Mouse (Mus musculus): ENCODE measurements at regions not wholly inside any gene's neighbourhood (a gene's known extent, or its start where the extent isn't known, plus 50 kb on each side); places are given as distances from the start of the nearest gene placed in this dataset.

DNA sequence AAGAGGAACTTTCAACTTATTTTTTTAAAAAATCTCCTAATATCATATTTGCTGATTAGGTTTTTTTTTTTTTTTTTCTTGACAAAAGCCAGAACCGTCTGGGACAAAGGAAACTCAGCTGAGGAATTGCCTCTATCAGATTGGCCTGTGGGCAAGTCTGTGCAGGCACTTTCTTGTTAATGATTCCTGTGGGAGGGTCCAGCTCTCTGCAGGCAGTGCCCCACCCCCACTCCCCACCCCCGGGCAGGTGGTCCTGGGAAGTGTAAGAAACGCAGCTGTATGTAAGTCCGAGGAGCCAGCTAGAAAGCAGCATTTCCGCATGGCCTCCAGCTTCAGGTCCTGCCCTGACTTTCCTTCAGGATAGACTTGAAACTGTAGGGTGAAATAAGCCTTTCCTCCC lies 377.7 kb downstream of the Sox2 start:
- no peak for DNase-seq (ENCODE audit: low read depth, low spot score)

DNA sequence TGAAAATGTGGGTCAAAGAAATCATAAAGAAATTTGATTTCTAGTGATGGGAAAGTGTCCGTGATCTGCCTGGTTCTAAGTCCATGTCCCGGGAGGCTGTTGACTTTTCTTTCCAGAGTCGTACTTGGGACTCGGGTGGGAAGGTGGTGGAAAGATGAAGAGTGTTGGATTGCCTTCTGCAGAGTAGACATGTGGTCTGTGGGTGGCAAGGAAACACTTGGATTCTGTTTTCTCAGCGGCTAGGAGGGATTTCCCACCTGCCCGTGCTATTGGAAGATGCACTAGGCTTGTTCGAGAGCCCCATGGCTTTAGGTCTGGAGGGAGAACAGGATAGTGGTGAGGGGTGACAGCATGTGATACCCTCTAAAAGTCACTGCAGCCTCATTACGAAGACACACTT lies 379.7 kb downstream of the Sox2 start:
- no peak for DNase-seq (ENCODE audit: low read depth, low spot score)

DNA sequence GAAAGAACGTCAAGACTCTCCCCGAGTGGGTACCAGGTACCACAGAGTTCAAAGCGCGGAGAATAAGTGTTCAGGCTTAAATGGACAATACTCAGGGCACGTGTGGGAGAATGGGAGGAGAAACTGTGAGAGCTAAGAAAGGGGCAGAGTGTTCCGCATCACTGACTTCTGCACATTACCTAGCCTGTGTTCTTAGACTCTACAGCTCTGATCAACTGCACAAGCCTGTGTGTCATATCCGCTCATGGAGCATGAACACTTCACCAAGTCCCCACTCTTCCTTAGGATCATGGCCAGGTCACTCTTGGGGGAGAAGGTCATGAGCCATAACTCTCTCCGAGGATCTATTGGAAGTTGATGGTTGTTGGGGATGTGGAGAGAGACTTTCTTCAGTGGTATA lies 383.4 kb downstream of the Sox2 start:
- no peak for DNase-seq (ENCODE audit: low read depth, low spot score)

DNA sequence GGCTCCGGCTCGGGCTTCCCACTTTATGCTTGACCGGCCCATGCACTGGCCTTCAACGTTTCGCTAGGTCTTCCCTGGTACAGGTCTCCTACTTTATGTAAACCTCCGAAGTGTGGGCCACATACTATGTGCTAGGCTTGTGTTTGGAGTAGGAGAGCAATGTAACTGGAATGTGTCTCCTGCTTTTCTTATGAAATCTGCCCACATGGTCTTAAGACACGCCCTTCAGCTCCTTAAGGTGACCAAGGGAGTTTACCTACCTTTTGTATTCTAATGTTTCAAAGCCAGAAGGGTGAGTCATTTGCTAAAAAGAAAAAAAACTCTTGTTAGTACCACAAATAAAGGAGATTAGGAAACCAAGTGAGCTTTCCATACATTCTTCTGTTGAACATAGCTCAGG lies 385.0 kb downstream of the Sox2 start:
- DNase-seq (ENCODE audit: low read depth, low spot score), result no peak

DNA sequence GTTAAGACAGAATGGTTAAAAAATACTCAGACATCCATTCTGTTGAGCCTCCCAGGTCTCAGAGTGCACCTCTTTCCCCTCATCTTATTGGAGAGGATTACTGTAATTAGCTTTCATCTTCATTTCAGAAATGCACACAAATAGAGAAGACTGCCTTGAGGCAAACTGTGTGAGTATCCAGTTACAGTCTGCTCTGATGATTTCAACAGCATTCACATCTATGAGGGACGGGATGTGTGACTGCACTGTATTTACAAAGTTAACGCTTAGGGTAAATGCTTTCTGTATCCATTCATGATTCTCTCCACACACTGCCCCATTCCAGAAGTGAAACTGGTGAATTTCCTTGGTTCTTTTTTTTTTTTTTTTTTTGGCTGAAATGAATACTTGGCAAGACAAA lies 393.5 kb downstream of the Sox2 start:
- no peak for DNase-seq (ENCODE audit: low read depth, low spot score)

DNA sequence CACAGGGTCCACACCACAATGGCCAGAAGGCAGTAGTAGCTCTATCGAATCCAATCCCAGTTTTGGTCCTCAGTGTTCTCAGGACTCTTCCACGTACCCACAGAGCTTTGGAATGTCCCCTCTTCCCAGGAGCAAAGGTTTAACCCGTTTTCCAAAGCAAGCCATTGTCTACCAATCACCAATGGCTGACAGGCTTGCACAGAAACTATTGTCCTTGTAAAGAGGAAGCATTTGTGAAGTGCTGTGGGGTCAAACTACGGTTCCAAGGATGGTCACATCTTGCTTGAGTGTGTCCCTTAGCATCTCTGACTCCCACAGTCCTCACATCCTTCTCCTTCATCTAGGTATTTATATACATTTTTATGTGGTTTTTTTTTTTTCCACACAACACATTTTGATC lies 409.2 kb downstream of the Sox2 start:
- no peak for DNase-seq (ENCODE audit: low read depth, low spot score)

DNA sequence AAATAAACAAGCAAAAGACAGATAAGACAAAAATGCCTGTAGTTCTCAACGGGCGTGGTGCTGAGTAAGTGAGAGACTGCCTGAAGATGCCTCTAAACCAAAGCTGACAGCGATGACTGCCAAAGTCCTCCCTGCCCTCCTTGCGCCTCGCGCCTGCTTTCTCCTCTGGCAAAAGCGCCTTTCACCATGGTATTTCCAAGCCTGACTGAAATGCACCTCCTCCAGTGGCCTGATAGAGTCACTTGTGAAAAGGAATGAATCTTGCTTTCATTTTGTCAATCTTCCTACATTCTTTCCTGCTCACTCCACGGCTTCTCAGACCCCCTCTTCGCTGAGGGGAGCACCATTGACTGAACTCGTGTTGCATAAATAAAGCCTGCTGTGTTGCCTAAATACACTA lies 409.8 kb downstream of the Sox2 start:
- no peak for DNase-seq (ENCODE audit: low read depth, low spot score)

DNA sequence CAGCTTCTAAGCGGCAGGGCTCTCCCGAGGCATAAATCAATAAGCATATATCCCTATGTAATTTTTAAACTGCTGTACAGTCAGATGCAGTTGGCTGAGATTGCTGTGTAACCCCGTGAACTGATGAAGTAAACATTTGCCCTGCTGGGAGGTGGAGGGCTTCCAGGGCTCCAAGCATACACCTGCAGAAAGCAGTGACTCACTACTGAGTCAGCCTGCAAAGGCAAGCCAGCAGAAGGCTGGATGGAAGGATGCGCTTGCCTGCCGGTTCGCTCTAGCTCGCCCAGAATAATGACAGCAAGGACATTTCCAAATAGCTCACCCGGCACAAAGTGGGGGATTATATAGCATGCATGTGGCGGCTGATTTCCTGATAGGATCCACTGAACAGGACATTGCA lies 416.6 kb downstream of the Sox2 start:
- no peak for DNase-seq (ENCODE audit: low read depth, low spot score)

DNA sequence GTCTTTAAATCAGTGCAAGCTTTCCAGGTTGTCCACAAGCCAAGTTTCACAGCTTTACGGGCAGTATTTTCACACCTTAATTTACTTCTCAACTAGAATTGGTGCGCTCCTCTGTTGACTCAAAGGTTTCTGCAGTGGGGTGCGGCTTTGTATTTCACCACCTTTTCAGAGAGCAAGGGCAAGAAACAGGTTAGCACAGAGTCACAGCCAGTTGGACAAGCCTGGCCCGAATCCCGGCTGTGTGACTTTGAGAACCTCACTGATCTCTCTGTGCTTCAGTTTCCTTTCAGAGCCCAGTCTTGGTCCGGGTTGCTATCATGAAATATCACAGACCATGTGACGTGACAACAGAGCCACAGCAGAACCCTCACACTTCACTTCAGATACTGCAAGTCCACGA lies 418.4 kb downstream of the Sox2 start:
- no peak for DNase-seq (ENCODE audit: low read depth, low spot score)

DNA sequence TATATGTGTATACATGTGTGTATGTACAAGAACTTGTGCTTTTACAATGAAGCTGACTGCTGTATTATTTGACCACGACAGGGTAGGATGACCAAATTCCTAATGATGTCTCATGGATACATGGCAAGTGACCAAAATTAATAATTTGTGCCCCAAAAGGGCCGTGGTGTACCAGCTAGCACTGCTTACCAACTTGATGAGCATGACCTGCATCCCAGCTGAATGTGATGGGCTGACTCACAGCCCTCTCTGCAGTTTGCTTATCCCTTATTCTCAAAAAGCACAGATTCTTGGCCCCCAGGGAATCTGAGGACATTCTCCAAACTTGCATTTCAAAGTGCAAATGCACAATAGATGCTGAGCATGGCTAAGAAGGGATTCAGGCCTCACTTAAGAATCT lies 420.8 kb downstream of the Sox2 start:
- DNase-seq (ENCODE audit: low read depth, low spot score), result no peak

DNA sequence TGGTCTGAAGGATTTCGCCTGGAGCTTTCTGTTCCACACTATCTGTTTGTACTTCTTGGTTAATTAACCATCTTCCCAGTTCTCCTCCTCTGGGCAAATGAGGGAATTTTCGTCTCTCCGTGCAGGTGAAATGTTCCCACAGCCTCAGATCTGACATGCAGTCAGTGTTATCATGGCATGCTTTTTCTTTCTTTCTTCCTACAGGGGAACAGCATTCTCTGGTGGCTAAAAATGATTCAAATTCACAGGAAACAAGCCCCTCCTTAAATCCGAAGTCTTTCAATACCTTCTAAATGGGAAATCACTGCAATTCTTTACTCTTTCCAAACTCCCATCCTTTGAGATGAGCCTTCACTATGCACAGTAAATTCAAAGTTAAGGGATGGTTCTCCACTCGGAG lies 429.7 kb downstream of the Sox2 start:
- DNase-seq (ENCODE audit: low read depth, low spot score), result no peak

DNA sequence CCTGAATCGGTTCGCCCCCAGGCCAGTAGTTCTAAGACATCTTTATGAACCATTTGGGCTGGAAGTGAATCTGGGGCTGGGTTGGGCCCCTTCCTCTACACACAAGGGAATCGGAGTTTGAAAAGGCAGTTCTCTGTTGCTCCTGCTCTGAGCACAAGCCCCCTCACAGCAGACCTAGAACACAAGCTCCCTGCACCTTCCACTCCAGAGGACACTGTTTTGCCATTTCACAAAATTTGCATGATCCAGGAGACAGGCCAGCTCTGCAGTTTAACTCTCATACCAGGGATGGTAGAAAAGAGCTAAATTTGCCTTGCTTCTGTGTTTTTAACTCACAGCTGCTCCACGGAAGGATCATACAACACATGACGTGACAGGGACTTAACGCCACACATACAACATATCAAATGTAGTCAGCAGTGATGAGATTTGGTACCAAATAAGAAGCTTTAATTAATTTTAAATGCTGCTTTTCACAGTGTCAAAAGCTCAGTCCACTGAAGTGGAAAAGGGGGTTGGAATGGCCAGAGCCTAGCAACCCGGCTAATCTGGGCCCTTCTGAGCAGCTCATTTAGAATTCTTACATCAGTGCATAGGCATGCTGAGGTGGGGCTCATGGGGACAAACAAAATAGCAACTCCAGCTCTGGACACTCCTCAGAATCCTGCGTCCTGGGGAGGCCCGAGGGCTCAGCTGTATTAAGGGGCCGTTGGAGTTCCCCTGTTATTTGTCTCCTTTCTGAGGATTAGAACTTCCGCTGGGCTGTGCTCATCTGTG lies 434.1 kb downstream of the Sox2 start:
- no peak for DNase-seq (ENCODE audit: low read depth, low spot score)

DNA sequence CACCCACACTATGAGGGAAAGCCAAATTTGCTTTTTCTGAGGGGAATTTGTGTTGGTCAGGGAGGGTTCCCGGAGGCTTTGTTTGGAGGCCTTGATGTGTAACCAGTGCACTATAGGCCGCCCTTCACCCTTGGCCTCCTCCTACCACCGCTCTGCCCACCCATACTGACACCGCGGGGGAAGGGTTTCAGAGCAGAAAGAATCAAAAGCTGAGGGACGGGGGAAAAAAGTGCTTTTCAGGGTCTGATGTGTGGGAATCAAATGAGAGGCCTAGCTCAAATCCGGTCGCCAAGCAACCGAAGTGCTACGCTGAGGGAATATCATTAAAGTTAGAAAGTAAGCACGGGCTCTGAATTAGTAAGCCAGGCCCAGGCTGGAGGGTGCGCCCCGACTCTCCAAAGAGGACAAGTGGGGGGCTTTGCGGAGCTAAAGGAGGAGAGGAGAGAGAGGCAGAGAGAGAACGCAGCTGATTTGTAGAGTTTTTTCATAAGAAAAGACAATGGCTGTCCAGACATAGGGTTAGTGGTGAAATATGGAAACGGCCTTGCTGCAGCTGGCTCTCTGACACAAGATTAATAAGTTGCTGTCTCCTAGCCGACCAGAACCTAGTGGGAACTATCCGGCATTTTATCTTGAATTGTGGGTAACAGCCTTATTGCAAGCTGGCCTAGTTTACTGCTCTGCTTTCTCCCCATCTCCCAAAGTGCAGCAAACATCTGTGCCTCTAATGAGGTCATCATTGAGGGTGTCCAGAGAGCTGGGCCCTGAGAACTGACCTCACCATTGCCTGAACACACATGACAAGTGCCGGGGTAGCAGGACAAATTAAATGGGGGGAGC lies 438.3 kb downstream of the Sox2 start:
- no peak for DNase-seq (ENCODE audit: low read depth, low spot score)

DNA sequence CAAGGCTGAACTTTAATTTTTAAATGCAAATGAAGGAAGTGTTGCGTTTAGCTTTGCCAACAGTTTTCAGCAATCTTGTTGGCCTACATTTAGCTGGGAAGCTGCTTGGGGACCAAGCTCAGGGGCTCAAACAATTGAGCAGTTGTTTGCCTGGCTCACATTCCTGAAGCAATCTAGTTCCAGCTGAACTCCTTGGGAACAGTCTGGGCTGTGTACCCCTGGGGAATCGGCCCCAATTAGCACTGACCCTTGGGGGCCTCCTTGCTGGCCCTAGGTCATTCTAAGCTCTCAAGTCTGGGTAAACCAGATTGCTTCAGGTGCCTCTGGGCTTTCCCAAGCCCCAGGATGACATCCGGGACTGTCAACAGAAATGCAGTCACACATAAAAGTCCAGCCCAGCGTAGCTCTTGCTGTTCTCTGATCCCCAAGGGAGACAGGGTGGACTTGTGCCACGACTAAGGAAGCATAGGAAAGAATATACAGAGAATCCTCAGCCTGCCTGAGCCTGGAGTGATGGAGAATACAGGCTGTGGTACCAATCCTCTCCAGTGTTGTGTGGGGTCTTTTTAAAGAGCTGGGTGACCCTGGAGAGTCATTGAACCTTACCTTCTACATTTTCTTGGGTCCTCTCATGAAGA lies 440.4 kb downstream of the Sox2 start:
- DNase-seq (ENCODE audit: low read depth, low spot score), result no peak

GRCm38 (mm10) chr3:35093001-35093400 lies 442.8 kb downstream of the Sox2 start:
- no peak for DNase-seq (ENCODE audit: low read depth, low spot score)

DNA sequence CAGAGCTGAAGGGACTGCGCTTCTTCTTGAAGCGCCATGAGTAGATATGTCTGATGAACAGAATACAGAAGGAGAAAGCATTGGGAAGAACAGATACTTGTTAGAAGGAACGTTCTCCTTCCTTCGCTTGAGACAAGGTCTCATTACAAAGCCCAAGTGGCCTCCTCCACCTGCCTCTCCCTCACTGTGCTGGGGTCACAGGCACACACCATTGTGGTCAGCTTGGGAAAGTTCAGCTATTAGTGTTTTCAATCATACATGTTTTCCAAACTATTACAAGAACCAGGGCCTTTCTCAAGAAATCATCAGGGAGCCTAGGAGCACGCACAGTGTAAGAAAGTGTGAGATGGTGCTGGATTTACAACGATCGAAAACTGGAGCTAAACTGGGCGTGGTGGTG lies 445.0 kb downstream of the Sox2 start:
- DNase-seq (ENCODE audit: low read depth, low spot score), result no peak

GRCm38 (mm10) chr3:35096381-35096780 lies 446.2 kb downstream of the Sox2 start:
- DNase-seq (ENCODE audit: low read depth, low spot score), result no peak

- DNase-seq (ENCODE audit: low read depth, low spot score), result no peak
Observed at GRCm38 (mm10) chr3:35097766-35098165, 447.6 kb downstream of the Sox2 start.

DNA sequence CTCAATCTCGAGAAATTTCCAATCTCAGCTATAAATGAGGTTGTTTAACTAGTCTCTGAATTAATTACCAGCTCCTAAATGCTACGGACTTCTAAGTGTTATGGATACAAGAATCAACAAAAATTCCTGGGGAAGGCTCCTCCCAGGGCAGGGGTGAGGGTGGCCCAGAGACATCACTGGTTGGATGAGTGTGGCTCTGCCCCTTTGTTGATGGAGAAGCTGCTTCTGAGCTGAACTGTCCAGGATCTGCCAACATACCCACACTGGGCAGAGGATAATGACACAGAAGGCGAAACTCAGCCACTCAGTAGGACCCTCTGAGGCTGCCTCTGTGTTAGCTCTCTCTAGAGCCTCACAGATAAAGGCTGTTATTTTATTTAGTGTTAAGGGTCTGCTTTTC lies 449.0 kb downstream of the Sox2 start:
- DNase-seq (ENCODE audit: low read depth, low spot score), result no peak

DNA sequence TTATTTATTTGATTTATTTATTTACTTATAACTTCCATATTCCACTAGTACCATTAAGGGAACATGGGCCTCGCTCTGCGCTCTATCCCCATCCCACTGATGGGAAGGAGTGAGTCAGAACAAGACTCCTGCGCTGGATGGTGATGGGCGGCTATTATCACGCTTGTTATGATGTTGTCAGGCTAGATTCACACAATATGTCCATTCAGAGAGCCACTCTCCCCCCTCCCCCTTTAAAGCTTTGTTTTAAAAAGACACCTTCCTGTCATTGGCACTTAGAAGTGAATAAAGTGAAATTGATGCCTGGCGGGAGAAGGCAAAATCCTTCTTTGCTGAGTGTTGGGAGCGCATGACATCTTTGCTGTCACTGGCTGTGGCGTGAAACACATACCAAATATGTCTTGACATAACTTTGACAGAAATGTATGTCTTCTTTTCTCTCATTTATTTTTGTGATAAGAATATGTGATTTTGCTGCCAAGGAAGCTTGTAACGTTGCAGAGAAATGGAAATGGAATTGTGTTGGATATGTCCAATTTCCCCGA lies 449.7 kb downstream of the Sox2 start:
- no peak for DNase-seq (ENCODE audit: low read depth, low spot score)

- no peak for DNase-seq (ENCODE audit: low read depth, low spot score)
Observed at GRCm38 (mm10) chr3:35101286-35101685, 451.1 kb downstream of the Sox2 start.

DNA sequence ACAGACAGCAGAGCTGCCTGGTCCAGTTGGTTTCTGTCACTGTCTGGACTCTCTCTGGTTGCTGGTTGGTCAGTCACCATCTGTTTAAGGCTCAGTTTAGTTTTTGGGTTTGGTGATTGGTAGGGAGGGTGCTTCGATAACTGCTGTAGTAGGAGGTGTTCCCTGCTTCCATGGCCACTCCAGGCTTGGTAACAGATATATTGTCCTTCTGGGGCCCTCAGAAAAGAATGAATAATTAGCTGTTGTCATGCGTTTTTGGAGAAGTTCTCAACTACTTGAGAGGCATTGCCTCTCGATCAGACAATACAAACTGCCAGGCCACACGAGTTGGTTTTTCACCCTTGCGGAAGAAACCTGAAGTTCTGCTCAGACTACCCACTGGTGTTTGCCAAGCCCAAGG lies 451.7 kb downstream of the Sox2 start:
- DNase-seq (ENCODE audit: low read depth, low spot score), result no peak

Measured in CD4-positive helper T cell, adult 2 months (primary cell).